In the genomic region with DNA sequence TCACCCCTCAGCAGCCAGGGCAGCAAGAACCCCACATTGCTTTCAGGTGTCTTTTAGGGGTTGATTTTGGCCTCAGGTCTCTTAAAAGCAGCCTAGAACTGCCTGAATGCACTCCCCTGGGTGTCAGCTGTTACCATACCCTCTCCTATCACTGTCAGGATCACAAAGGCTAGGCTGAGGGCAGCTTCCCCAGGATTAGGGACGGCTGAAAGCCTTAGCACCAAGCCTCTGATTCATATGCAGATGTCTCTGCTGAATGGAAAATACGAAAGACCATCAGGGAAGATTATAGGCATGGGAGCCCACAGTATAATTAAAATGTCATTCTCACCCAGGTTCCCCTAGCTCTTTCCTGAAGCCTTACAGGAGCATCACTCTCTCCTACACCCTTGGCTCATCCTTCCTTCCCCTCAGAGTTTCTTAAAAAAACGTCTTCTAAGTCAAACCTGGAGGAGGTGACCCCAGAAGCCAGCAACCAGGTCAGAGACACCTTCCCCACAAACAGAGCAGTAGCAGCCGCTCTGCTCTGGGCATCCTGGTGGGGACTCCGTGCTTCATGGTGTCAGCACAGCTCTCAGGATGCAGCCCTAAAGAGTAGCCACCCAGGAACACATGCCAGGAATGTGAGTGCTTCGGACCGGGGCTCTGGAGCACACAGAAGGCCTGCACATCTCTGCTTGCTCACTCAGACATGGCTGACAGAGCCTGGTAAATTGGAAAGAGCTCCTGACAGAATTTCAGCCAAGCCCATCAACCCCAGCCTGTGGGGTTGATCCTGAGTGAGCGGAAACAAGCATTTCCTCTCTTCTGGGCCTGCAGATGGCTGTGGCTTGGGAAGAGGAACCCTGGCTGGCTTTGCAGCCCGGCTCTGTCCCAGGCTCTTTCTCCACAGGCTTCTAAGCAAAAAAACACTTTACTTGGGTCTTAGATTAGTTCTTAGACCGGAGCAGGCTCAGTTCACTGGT, we compare ENCODE assay signal across 8 mouse cellular contexts.
DNase-seq lines count a peak whose midpoint lies in the region; ATAC-seq lines count a peak whose summit lies in the region.

No protein-coding gene starts in this region.

- peak; percentile 28 for DNase-seq in adrenal gland, adult 2 months
- DNase-seq in adrenal gland, postnatal 25 days = no peak
- DNase-seq in cerebellum, postnatal 14 days = peak; percentile 33 to 55
- peak; percentile 65 for DNase-seq in kidney, postnatal 10 days
- no peak for DNase-seq in ovary, postnatal 36 days (ENCODE audit: low spot score)
- no peak for DNase-seq in right cerebral cortex, postnatal 36 days (ENCODE audit: low spot score in 2 of 2)

- no peaks in the 10 kb centered on the region for H3K27me3 ChIP-seq in heart, embryonic 12.5 days (replicated peaks)
- no peaks in the 10 kb centered on the region; the same call in 1 of the 2 replicates for H3K27me3 ChIP-seq in midbrain, embryonic 13.5 days

- peak overlapping the region; percentile 63 for H3K27ac ChIP-seq in heart, embryonic 12.5 days (ENCODE audit: poor library complexity, severe bottlenecking)
- peak overlapping the region; percentile 70 for H3K27ac ChIP-seq in midbrain, embryonic 13.5 days

- H3K4me1 ChIP-seq in heart, embryonic 12.5 days (replicated peaks) = peaks cover 61% of the 10 kb centered on the region
- peaks cover 30% of the 10 kb centered on the region for H3K4me1 ChIP-seq in midbrain, embryonic 13.5 days (replicated peaks)

- no peaks in the 10 kb centered on the region for H3K9me3 ChIP-seq in heart, embryonic 12.5 days (replicated peaks)
- no peaks in the 10 kb centered on the region for H3K9me3 ChIP-seq in midbrain, embryonic 13.5 days

- H3K4me2 ChIP-seq in heart, embryonic 12.5 days = no peak overlapping the region
- H3K4me2 ChIP-seq in midbrain, embryonic 13.5 days (replicated peaks) = peak overlapping the region; percentile 30

- WGBS in heart, embryonic 12.5 days = 22% methylated on average over 10 of the region's 10 CpGs
- 10% methylated on average over 10 of the region's 10 CpGs for WGBS in midbrain, embryonic 13.5 days

- 0 out of 2 replicates have a peak overlapping the region, but pooled peaks have one; percentile 18 for H3K9ac ChIP-seq in heart, embryonic 12.5 days
- peak overlapping the region; percentile 49 for H3K9ac ChIP-seq in midbrain, embryonic 13.5 days (replicated peaks)

- H3K36me3 ChIP-seq in heart, embryonic 12.5 days = no peaks in the 10 kb centered on the region
- no peaks in the 10 kb centered on the region for H3K36me3 ChIP-seq in midbrain, embryonic 13.5 days

- H3K4me3 ChIP-seq in heart, embryonic 12.5 days = no peak overlapping the region
- no peak overlapping the region for H3K4me3 ChIP-seq in midbrain, embryonic 13.5 days (replicated peaks)

- ATAC-seq in heart, embryonic 12.5 days (ENCODE audit: insufficient number of reproducible peaks, low FRiP score) = 0 out of 2 replicates have a peak, but pooled peaks have one; percentile 22
- ATAC-seq in midbrain, embryonic 13.5 days = peak; percentile 88

Comparison
In these comparisons a context has a peak if more than half of its experiments do, and no peak if none do; other contexts are left out.
1. DNase-seq: peak in adrenal gland, adult 2 months (single experiment), cerebellum, postnatal 14 days (2 of 2) and kidney, postnatal 10 days (single experiment); none in adrenal gland, postnatal 25 days (single experiment), ovary, postnatal 36 days (single experiment) and right cerebral cortex, postnatal 36 days (0 of 2).